Comparison of ENCODE assay signal across 8 mouse cellular contexts in the genomic region with DNA sequence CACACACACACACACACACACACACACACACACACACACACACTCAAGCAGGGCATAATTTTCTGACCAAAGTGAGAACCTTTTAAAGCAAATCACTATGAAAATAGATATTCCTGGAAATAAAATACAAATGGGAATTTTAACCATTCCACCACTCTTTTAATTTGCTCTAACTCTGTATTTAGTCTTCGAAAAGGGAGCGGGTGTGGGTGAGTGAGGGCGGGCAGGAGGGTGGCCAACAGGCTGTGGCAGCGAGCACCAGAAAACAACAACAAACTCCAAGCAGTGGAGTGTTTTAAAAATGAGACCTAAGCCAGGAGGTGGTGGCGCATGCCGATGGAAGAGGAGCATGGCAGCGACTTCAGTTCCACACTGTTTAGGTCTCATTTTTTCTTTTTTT. TPM values are rescaled to one million over a fixed set of nuclear protein-coding genes. Genes with fewer than 3 reads are reported as not detected.
A peak's percentile ranks its signal among the peaks of the same experiment; 100 is the strongest.
DNase-seq lines count a peak whose midpoint lies in the region; ATAC-seq and TF ChIP-seq lines count a peak whose summit lies in the region.

No protein-coding gene starts in this region.

- no peaks in the 10 kb centered on the region for H3K36me3 ChIP-seq in forebrain, embryonic 14.5 days (ENCODE audit: control insufficient read depth, insufficient read depth, low read length)
- no peaks in the 10 kb centered on the region for H3K36me3 ChIP-seq in forebrain, embryonic 12.5 days (replicated peaks)
- H3K36me3 ChIP-seq in midbrain, postnatal 0 days (ENCODE audit: insufficient read depth, low read length) = no peaks in the 10 kb centered on the region
- H3K36me3 ChIP-seq in intestine, postnatal 0 days (ENCODE audit: control insufficient read depth, insufficient read depth) = no peaks in the 10 kb centered on the region

- H3K27ac ChIP-seq in forebrain, embryonic 14.5 days (ENCODE audit: low read depth, low read length) = no peak overlapping the region
- no peak overlapping the region for H3K27ac ChIP-seq in forebrain, embryonic 12.5 days
- no peak overlapping the region for H3K27ac ChIP-seq in midbrain, postnatal 0 days (ENCODE audit: low read depth, low read length)
- no peak overlapping the region for H3K27ac ChIP-seq in intestine, postnatal 0 days (ENCODE audit: low read depth, low read length)

- no peak overlapping the region for H3K9ac ChIP-seq in forebrain, embryonic 14.5 days (ENCODE audit: low read length)
- no peak overlapping the region for H3K9ac ChIP-seq in forebrain, embryonic 12.5 days
- no peak overlapping the region for H3K9ac ChIP-seq in midbrain, postnatal 0 days (replicated peaks; ENCODE audit: low read length, poor library complexity, severe bottlenecking)
- H3K9ac ChIP-seq in intestine, postnatal 0 days (ENCODE audit: low read depth, low read length) = no peak overlapping the region

- TF ChIP-seq CTCF in midbrain, postnatal 0 days (IDR thresholded peaks at IDR 0.05) = no peak
- TF ChIP-seq CTCF in intestine, postnatal 0 days (IDR thresholded peaks at IDR 0.05; ENCODE audit: low read depth) = no peak

- no peak for ATAC-seq in forebrain, embryonic 14.5 days
- no peak for ATAC-seq in forebrain, embryonic 12.5 days (ENCODE audit: low FRiP score)
- no peak for ATAC-seq in midbrain, postnatal 0 days (ENCODE audit: low FRiP score)
- no peak for ATAC-seq in intestine, postnatal 0 days

- WGBS in forebrain, embryonic 14.5 days = 90% methylated on average over 7 of the region's 7 CpGs
- WGBS in forebrain, embryonic 12.5 days = 81% methylated on average over 7 of the region's 7 CpGs
- WGBS in midbrain, postnatal 0 days = 89% methylated on average over 7 of the region's 7 CpGs
- WGBS in intestine, postnatal 0 days = 85% methylated on average over 7 of the region's 7 CpGs

- peak; percentile 29 for DNase-seq in forebrain, embryonic 14.5 days (ENCODE audit: low spot score)
- DNase-seq in thymus, postnatal 0 days (ENCODE audit: low spot score) = peak; percentile 45
- DNase-seq in thymus, postnatal 25 days = no peak
- DNase-seq in gastrocnemius, postnatal 4 days (ENCODE audit: low spot score in 2 of 2) = peak; percentile 42 to 62
- DNase-seq in retina, postnatal 1 day = peak; percentile 16
- DNase-seq in midbrain, postnatal 0 days (ENCODE audit: low spot score) = no peak

- no peaks in the 10 kb centered on the region for H3K4me1 ChIP-seq in forebrain, embryonic 14.5 days (ENCODE audit: control insufficient read depth, insufficient read depth, low read length)
- no peaks in the 10 kb centered on the region for H3K4me1 ChIP-seq in forebrain, embryonic 12.5 days
- H3K4me1 ChIP-seq in midbrain, postnatal 0 days (ENCODE audit: insufficient read depth, low read length) = no peaks in the 10 kb centered on the region
- no peaks in the 10 kb centered on the region for H3K4me1 ChIP-seq in intestine, postnatal 0 days (replicated peaks; ENCODE audit: control insufficient read depth, insufficient read depth, low read length)

- H3K4me3 ChIP-seq in forebrain, embryonic 14.5 days (ENCODE audit: low read depth, low read length) = no peak overlapping the region
- no peak overlapping the region for H3K4me3 ChIP-seq in forebrain, embryonic 12.5 days (replicated peaks)
- no peak overlapping the region for H3K4me3 ChIP-seq in midbrain, postnatal 0 days (ENCODE audit: low read depth, low read length)
- no peak overlapping the region for H3K4me3 ChIP-seq in intestine, postnatal 0 days (ENCODE audit: low read depth, low read length)

- H3K27me3 ChIP-seq in forebrain, embryonic 14.5 days (replicated peaks; ENCODE audit: control insufficient read depth, insufficient read depth, low read length) = no peaks in the 10 kb centered on the region
- no peaks in the 10 kb centered on the region for H3K27me3 ChIP-seq in forebrain, embryonic 12.5 days
- H3K27me3 ChIP-seq in midbrain, postnatal 0 days (ENCODE audit: insufficient read depth, low read length) = no peaks in the 10 kb centered on the region
- no peaks in the 10 kb centered on the region for H3K27me3 ChIP-seq in intestine, postnatal 0 days (replicated peaks; ENCODE audit: control insufficient read depth, insufficient read depth, low read length)

- H3K9me3 ChIP-seq in forebrain, embryonic 14.5 days (replicated peaks; ENCODE audit: control insufficient read depth, low read length) = no peaks in the 10 kb centered on the region
- H3K9me3 ChIP-seq in forebrain, embryonic 12.5 days = no peaks in the 10 kb centered on the region
- 0 out of 2 replicates have a peak, but pooled peaks cover 7% of the 10 kb centered on the region for H3K9me3 ChIP-seq in midbrain, postnatal 0 days (ENCODE audit: low read length)
- H3K9me3 ChIP-seq in intestine, postnatal 0 days (ENCODE audit: control insufficient read depth) = no peaks in the 10 kb centered on the region

- H3K4me2 ChIP-seq in forebrain, embryonic 14.5 days (ENCODE audit: low read length) = no peak overlapping the region
- no peak overlapping the region for H3K4me2 ChIP-seq in forebrain, embryonic 12.5 days
- H3K4me2 ChIP-seq in midbrain, postnatal 0 days (ENCODE audit: low read depth, low read length, poor library complexity, severe bottlenecking) = no peak overlapping the region
- H3K4me2 ChIP-seq in intestine, postnatal 0 days (replicated peaks; ENCODE audit: low read depth) = no peak overlapping the region

RNA-seq across cellular contexts. Expression of gene Zfp958, which starts 43.6 kb away (rescaled TPM):
- polyA plus RNA-seq in forebrain, embryonic 14.5 days (2014; fragmentation: Nextera tagmentation; extraction: Ambion mirVana) = 18.8 and 22.7 TPM in 2 replicates
- 13.4 and 14.2 TPM in 2 replicates for polyA plus RNA-seq in forebrain, embryonic 12.5 days (2016; fragmentation: Nextera tagmentation; extraction: Ambion mirVana)
- 13.7 and 14.3 TPM in 2 replicates for polyA plus RNA-seq in thymus, postnatal 0 days (2015; fragmentation: Nextera tagmentation; extraction: Ambion mirVana)
- total RNA-seq in gastrocnemius, postnatal 4 days (2021) = 1 to 10 TPM; 8.8 to 9.7 TPM
- 9.5 and 10.7 TPM in 2 replicates for total RNA-seq in midbrain, postnatal 0 days (2014; rRNA removed)
- polyA plus RNA-seq in midbrain, postnatal 0 days (2015; fragmentation: Nextera tagmentation; extraction: Ambion mirVana) = 10.0 and 10.8 TPM in 2 replicates
- polyA plus RNA-seq in intestine, postnatal 0 days (2015; fragmentation: Nextera tagmentation; extraction: Ambion mirVana) = 4.9 and 6.2 TPM in 2 replicates

Comparison
In these comparisons a context has a peak if more than half of its experiments do, and no peak if none do; other contexts are left out.
1. DNase-seq: peak in forebrain, embryonic 14.5 days (single experiment), thymus, postnatal 0 days (single experiment), gastrocnemius, postnatal 4 days (2 of 2) and retina, postnatal 1 day (single experiment); none in thymus, postnatal 25 days (single experiment) and midbrain, postnatal 0 days (single experiment).